Mouse (Mus musculus) embryonic facial prominence, embryonic 15.5 days (tissue): ENCODE measurements around the gene Dnah2. TPM values are rescaled to one million over a fixed set of nuclear protein-coding genes. Genes with fewer than 3 reads are reported as not detected.
A peak's percentile ranks its signal among the peaks of the same experiment; 100 is the strongest.
"Not testable (repeated sequence)": the region's sequence is repeated elsewhere in the genome, so short reads cannot be mapped to it uniquely, and the experiment has no call there.

Experiments used
- ATAC-seq: fragments of 200-750 bp; cut with Nextera tagmentation; 2 replicates; pipeline ENCODE4 v1.8.0; 2017; ENCODE audit warnings: low read depth, moderate TSS enrichment; ENCODE audit not compliant: insufficient number of reproducible peaks, low FRiP score, low TSS enrichment
- H3K27ac ChIP-seq: fragments of 300-500 bp; sonication (generic); replicated peaks from 2 replicates; pipeline ENCODE4 v1.5.1; 2015; ENCODE audit warnings: mild to moderate bottlenecking, inconsistent platforms
- H3K27me3 ChIP-seq: fragments of 300-500 bp; sonication (generic); 2 replicates; pipeline ENCODE4 v1.6.1; 2015; ENCODE audit warnings: inconsistent platforms
- H3K36me3 ChIP-seq: fragments of 300-500 bp; sonication (generic); 2 replicates; pipeline ENCODE4 v1.6.1; 2015; ENCODE audit warnings: mild to moderate bottlenecking, inconsistent platforms
- H3K4me1 ChIP-seq: fragments of 300-500 bp; sonication (generic); 2 replicates; pipeline ENCODE4 v1.6.1; 2015; ENCODE audit warnings: inconsistent platforms
- H3K4me2 ChIP-seq: fragments of 300-500 bp; sonication (generic); replicated peaks from 2 replicates; pipeline ENCODE4 v1.6.1; 2015; ENCODE audit warnings: mild to moderate bottlenecking, inconsistent platforms
- H3K4me3 ChIP-seq: fragments of 300-500 bp; sonication (generic); replicated peaks from 2 replicates; pipeline ENCODE4 v1.5.1; 2015; ENCODE audit warnings: mild to moderate bottlenecking, inconsistent platforms
- H3K9ac ChIP-seq: fragments of 300-500 bp; sonication (generic); 2 replicates; pipeline ENCODE4 v1.6.1; 2015; ENCODE audit warnings: inconsistent platforms
- H3K9me3 ChIP-seq: fragments of 300-500 bp; sonication (generic); replicated peaks from 2 replicates; pipeline ENCODE4 v1.6.1; 2016; ENCODE audit warnings: inconsistent platforms
- WGBS: fragments of 180-500 bp; shearing (Covaris S2); methylation state at CpG from one replicate; pipeline ENCODE4 v1.1.7; 2015; 5-methylcytosine and 5-hydroxymethylcytosine counted together
- polyA plus RNA-seq: library from polyadenylated mRNA; unstranded; fragments of >200 nt; fragmentation: Nextera tagmentation; extraction: Ambion mirVana; gene quantifications from 2 replicates; pipeline ENCODE4 v1.2.1, GENCODE M21; 2015

Dnah2 gene
- polyA plus RNA-seq, 1 experiment from 2014 or later, result 8.3 TPM

DNA sequence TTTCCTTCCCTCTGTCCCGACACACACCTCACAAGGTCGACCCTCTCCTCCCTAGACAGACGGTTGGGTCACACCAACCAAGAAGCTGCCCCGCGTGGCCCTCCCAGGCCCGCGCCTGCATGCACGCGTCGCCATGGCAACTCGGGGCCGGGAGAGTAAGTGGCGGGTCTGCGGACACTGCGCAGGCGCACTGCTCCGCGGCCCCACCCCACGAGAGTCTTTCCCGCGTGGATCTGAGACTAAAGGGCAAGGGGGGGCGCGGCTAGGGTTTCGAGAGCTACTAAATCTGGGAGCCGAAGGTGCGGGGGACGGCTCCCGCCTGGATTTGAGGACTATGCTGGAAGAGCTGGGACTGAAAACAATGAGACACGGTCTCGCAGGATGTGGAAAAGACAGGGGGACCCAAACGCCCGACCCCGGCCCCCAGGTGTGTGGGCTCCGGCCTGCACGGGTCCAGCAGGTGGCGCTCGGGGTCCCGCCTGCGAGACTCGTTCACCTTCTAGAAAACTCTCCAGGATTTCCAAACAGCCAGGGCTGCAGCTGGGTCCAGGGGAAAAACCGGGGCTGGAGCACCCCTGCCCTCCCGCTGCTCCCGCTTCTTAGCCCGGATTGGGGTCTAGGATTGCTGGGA, 2.4 kb downstream of the Dnah2 start:
- H3K9ac ChIP-seq, result peak overlapping the region; percentile 48
- ATAC-seq, result peak; percentile 79
- peak overlapping the region; percentile 90 for H3K4me2 ChIP-seq
- peaks cover 16% of the 10 kb centered on the region for H3K4me1 ChIP-seq
- whole genome bisulfite sequencing, result under 1% methylated on average over 44 of the region's 44 CpGs
- peak overlapping the region; percentile 60 for H3K4me3 ChIP-seq
- H3K36me3 ChIP-seq, result no peaks in the 10 kb centered on the region
- no peaks in the 10 kb centered on the region for H3K27me3 ChIP-seq
- peak overlapping the region; percentile 92 for H3K27ac ChIP-seq
- no peaks in the 10 kb centered on the region for H3K9me3 ChIP-seq

DNA sequence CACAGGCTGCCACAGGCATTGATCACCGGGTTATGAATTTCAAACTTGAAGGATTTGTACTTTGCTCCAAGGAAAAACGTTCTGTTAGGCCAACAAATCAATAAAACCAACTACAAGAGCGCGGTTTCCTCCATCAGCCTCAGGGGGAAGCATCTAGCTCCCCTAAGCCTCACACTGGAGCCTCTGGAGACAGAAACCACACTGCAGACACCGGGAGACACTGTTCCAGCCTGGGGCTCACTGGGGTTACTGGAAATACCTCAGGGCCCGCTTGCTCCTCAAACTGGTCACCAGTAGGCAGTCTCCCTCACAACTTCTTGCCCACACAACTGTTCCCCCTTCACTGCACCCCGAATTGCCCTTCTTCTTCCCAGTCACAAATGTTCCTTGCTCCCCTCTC, 3.0 kb downstream of the Dnah2 start:
- no peak for ATAC-seq
- Histone ChIP-seq H3K4me2 (peak overlapping the region; percentile 90), H3K9ac (0 out of 2 replicates have a peak overlapping the region, but pooled peaks have one; percentile 48), H3K4me1 (peaks cover 16% of the 10 kb centered on the region), H3K9me3 (no peaks in the 10 kb centered on the region), H3K36me3 (no peaks in the 10 kb centered on the region), H3K27ac (peak overlapping the region; percentile 92), H3K27me3 (no peaks in the 10 kb centered on the region), H3K4me3 (peak overlapping the region; percentile 60)
- 13% methylated on average over 7 of the region's 7 CpGs for WGBS

DNA sequence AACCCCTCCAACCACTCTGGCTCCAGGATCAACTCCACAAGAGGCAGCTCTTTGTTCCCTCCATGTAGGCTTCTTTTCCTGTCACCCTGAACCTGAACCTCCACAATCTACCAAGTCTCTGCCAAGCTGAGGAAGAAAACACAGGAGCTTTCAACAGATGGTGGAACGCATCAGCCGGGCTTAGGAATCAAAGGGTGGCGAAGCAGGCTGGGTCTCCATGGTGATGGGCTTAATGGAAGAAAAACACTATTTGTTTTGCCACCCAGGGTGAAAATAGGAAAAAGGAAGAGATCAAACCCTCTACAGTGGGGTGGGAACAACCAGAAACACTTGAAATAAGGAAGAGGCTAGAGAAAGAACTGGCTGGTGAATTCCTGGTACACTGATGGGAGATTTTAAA, 5.3 kb downstream of the Dnah2 start:
- Histone ChIP-seq H3K4me2 (no peak overlapping the region), H3K27me3 (no peaks in the 10 kb centered on the region), H3K9ac (no peak overlapping the region), H3K4me1 (peaks cover 16% of the 10 kb centered on the region), H3K9me3 (no peaks in the 10 kb centered on the region), H3K4me3 (no peak overlapping the region), H3K36me3 (no peaks in the 10 kb centered on the region), H3K27ac (no peak overlapping the region)
- ATAC-seq, result no peak
- WGBS, result 42% methylated on average over 3 of the region's 3 CpGs

DNA sequence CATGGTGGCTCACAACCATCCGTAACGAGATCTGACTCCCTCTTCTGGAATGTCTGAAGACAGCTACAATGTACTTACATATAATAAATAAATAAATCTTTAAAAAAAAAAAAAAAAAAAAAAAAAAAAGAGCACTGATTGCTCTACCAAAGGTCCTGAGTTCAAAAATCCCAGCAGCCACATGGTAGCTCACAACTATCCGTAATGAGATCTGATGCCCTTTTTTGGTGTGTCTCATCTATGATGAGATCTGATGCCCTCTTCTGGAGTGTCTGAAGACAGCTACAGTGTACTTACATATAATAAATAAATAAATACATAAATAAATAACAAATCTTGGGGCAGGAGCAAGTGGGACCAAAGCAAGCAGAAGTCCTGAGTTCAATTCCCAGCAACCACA, 7.2 kb downstream of the Dnah2 start:
- H3K4me3 ChIP-seq, H3K9me3 ChIP-seq, H3K4me2 ChIP-seq, ATAC-seq, H3K27ac ChIP-seq, H3K36me3 ChIP-seq, H3K27me3 ChIP-seq, H3K9ac ChIP-seq: not testable (repeated sequence)
- 67% methylated on average over 1 of the region's 3 CpGs for WGBS
- 0 out of 2 replicates have a peak, but pooled peaks cover 10% of the 10 kb centered on the region for H3K4me1 ChIP-seq

DNA sequence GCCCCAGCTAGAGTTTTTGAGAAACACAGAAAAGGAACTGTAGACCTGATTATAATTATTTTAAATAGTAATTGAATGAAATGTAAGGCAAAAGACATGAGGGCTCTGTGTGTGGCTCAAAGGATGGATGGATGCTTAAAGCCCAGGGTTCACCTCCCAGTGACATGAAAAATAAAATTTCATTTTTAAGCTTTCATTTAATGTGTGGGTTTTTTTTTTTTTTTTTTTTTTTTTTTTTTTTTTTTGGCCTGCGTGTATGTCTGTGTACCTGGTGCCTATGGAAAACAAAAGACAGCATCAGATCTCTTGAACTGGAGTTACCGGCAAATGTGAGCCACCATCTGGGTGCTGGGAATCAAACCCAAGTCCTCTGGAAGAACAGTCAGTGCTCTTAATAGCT, 8.2 kb downstream of the Dnah2 start:
- H3K4me3 ChIP-seq, result no peak overlapping the region
- WGBS, result 89% methylated on average over 2 of the region's 2 CpGs
- ATAC-seq, result no peak
- no peak overlapping the region for H3K4me2 ChIP-seq
- 0 out of 2 replicates have a peak, but pooled peaks cover 4% of the 10 kb centered on the region for H3K4me1 ChIP-seq
- no peak overlapping the region for H3K9ac ChIP-seq
- no peaks in the 10 kb centered on the region for H3K36me3 ChIP-seq
- no peaks in the 10 kb centered on the region for H3K27me3 ChIP-seq
- no peaks in the 10 kb centered on the region for H3K9me3 ChIP-seq
- H3K27ac ChIP-seq, result no peak overlapping the region

DNA sequence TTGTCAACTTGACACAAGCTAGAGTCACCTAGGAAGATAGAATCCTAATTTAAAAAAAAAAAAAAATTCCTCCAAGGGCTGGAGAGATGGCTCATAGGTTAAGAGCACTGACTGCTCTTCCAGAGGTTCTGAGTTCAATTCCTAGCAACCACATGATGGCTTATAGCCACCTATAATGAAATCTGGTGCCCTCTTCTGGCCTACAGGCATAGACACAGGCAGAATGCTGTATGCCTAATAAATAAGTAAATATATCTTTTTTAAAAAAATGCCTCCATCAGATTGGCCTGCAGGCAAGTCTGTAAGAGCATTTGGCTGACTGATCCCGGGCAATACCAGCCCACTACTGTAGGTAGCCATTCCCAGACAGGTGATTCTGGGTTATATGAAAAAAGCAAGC, 13.9 kb downstream of the Dnah2 start:
- H3K4me2 ChIP-seq, result no peak overlapping the region
- no peaks in the 10 kb centered on the region for H3K27me3 ChIP-seq
- no peak overlapping the region for H3K27ac ChIP-seq
- no peak overlapping the region for H3K9ac ChIP-seq
- H3K9me3 ChIP-seq, result no peaks in the 10 kb centered on the region
- no peaks in the 10 kb centered on the region for H3K36me3 ChIP-seq
- 73% methylated on average over 1 of the region's 1 CpGs for WGBS
- ATAC-seq, result no peak
- 0 out of 2 replicates have a peak, but pooled peaks cover 4% of the 10 kb centered on the region for H3K4me1 ChIP-seq
- no peak overlapping the region for H3K4me3 ChIP-seq

DNA sequence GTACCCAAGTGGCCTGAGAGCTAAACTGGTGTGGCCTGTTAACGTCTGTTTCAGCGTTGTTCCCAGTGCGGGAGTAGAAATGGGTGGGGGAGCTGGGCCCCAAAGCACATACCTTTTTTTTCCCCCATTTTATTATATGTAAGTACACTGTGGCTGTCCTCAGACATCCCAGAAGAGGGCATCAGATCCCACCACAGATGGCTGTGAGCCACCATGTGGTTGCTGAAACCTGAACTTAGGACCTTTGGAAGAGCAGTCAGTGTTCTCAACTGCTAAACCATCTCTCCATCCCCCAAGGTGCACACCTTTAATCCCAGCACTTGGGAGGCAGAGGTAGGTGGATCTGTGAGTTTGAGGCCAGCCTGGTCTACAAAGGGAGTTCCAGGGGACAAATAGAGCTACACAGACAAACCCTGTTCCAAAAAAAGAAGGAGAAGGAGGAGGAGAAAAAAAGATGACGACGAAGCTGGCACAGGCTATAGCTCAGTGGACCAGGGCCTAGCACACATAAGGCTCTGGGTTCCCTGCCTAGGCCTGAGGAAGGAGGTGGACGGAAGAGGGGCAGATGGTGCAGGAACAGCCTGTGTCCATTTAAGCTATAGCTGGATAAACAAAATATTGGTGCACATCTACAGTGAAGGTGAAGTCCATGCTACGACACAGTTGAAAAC, 16.3 kb downstream of the Dnah2 start:
- no peak overlapping the region for H3K27ac ChIP-seq
- no peak overlapping the region for H3K9ac ChIP-seq
- H3K4me1 ChIP-seq, result peaks cover 9% of the 10 kb centered on the region
- no peaks in the 10 kb centered on the region for H3K9me3 ChIP-seq
- ATAC-seq, result no peak
- H3K4me2 ChIP-seq, result no peak overlapping the region
- H3K4me3 ChIP-seq, result no peak overlapping the region
- H3K36me3 ChIP-seq, result no peaks in the 10 kb centered on the region
- 77% methylated on average over 7 of the region's 7 CpGs for WGBS
- no peaks in the 10 kb centered on the region for H3K27me3 ChIP-seq

DNA sequence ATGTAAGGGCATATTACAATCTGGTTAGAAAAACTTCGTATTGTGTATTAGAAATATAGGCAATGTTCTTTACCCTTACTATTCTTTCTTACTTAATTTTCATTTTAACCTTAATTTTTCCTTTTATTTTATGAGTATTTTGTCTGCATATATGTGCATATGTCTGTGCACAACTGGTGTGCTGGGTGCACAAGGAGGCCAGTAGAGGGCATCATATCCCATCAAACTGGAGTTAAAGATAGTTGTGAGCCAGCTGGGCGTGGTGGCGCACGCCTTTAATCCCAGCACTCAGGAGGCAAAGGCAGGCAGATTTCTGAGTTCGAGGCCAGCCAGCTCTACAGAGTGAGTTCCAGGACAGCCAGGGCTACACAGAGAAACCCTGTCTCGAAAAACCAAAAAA, 18.2 kb downstream of the Dnah2 start:
- not testable (repeated sequence) for H3K4me3 ChIP-seq, H3K27ac ChIP-seq, H3K36me3 ChIP-seq, H3K27me3 ChIP-seq, H3K9me3 ChIP-seq, H3K4me2 ChIP-seq, ATAC-seq, H3K9ac ChIP-seq
- WGBS, result 91% methylated on average over 6 of the region's 6 CpGs
- H3K4me1 ChIP-seq, result peaks cover 13% of the 10 kb centered on the region

DNA sequence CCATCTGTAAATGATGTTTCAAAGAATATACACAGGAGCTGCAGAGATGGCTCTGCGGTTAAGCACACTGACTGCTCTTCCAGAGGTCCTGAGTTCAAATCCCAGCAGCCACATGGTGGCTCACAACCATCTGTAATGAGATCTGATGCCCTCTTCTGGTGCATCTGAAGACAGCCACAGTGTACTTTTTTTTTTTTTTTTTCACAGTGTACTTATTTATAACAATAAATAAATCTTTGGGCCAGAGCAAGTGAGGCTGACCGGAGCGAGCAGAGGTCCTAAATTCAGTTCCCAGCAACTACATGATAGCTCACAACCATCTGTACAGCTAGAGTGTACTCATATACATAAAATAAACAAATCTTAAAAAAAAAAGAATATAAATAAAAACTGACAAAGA, 18.6 kb downstream of the Dnah2 start:
- not testable (repeated sequence) for H3K36me3 ChIP-seq, H3K9me3 ChIP-seq, H3K9ac ChIP-seq, H3K27ac ChIP-seq, H3K4me2 ChIP-seq, ATAC-seq, H3K4me3 ChIP-seq, H3K27me3 ChIP-seq
- peaks cover 13% of the 10 kb centered on the region for H3K4me1 ChIP-seq
- 93% methylated on average over 3 of the region's 3 CpGs for WGBS

DNA sequence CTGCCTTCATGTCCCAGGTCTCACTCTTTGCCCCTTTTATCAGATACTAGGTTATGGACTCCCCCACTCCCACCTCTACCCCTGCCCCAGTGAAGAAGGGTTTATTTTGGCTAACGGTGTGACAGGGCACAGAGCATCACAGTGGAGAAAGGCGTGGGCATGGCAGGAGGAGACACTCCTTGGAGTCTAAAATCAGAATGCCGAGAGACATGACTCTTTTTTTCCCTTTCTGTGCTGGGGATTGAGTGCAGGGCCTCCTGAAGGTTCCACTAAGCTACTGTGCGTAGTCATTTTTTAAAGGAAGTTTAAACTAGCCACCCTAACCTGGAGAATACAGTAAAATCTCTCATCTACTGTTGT, 20.9 kb downstream of the Dnah2 start:
- H3K9me3 ChIP-seq, result no peaks in the 10 kb centered on the region
- H3K4me2 ChIP-seq, result no peak overlapping the region
- H3K4me3 ChIP-seq, result no peak overlapping the region
- H3K36me3 ChIP-seq, result no peaks in the 10 kb centered on the region
- peak overlapping the region; percentile 30 for H3K27ac ChIP-seq
- no peak overlapping the region for H3K9ac ChIP-seq
- H3K27me3 ChIP-seq, result no peaks in the 10 kb centered on the region
- H3K4me1 ChIP-seq, result peaks cover 13% of the 10 kb centered on the region
- 80% methylated on average over 4 of the region's 4 CpGs for WGBS
- no peak for ATAC-seq

DNA sequence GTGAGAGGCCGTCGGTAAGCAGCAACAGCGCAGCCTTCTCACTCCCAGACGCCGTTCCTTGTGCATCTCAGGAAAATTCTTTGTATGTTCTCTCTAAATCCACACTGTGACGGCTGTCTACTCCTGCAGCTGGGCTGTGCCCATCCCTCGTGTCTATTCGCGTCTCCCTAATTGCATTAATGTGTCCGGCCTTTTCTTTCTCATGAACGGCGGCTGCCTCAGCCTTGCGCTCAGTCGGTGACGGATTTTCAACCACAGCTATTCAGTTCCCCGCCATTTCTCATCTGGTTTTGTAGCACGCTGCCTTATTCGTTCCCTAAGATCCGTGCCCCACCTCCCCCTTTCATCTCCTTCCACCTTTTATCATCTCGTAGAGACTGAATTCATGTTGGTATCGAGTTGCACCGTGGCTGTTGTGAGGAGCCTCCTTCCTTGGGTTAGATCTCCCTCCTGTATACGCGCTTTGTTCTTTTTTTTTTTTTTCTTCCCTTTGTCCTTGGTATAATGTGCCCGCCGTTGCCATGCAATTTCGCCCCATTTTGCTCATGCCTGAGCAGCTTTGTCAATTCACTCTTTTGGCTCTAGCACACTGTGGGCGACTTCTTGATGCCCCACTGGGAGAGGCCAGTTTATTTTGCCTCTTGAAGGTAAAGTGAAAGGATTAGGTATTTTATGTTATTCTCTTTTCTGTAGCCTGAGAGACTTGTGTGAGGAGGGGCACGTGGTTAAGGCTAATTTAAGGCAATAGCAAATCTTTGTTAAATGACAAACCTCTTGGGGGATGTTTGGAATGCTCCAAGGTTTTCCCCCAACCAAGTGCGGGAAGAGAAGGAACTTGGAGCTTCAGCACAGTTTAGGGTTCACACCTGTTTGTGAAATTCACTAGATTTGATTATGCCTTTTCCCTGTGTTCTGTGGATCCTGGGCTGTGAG, 21.5 kb downstream of the Dnah2 start:
- Histone ChIP-seq H3K9ac (no peak overlapping the region), H3K27me3 (no peaks in the 10 kb centered on the region), H3K4me3 (peak overlapping the region; percentile 28), H3K36me3 (no peaks in the 10 kb centered on the region), H3K4me2 (peak overlapping the region; percentile 50), H3K4me1 (peaks cover 13% of the 10 kb centered on the region), H3K9me3 (no peaks in the 10 kb centered on the region), H3K27ac (peak overlapping the region; percentile 81)
- ATAC-seq, result peak; percentile 39; the same call in 1 of the 2 replicates
- whole genome bisulfite sequencing, result 4% methylated on average over 30 of the region's 30 CpGs
